Mouse (Mus musculus) bone marrow macrophage, adult 2 months (primary cell): ENCODE measurements around the gene Tnrc6b.

ENCODE experiments used
- CTCF ChIP-seq: IDR thresholded peaks from 2 replicates; pipeline ENCODE4 v1.5.1; 2012; ENCODE audit warnings: low read depth, mild to moderate bottlenecking, low read length, moderate library complexity
- POLR2A ChIP-seq: IDR thresholded peaks from 2 replicates; pipeline ENCODE4 v1.6.1; 2012; ENCODE audit warnings: mild to moderate bottlenecking, low read depth, low read length, borderline replicate concordance

- TF ChIP-seq CTCF: no peak
- TF ChIP-seq POLR2A: no peak
Observed at GRCm38 (mm10) chr15:80720249-80720648, 9.1 kb downstream of the Tnrc6b start.
